Mouse (Mus musculus): Measurements from ENCODE around the gene Tmem125. TPM values are rescaled to one million over a fixed set of nuclear protein-coding genes. Genes with fewer than 3 reads are reported as not detected.

The Tmem125 gene
- total and polyA plus RNA-seq, 3 experiments = 1.8 to 3.2 TPM; not detected in 1

DNA sequence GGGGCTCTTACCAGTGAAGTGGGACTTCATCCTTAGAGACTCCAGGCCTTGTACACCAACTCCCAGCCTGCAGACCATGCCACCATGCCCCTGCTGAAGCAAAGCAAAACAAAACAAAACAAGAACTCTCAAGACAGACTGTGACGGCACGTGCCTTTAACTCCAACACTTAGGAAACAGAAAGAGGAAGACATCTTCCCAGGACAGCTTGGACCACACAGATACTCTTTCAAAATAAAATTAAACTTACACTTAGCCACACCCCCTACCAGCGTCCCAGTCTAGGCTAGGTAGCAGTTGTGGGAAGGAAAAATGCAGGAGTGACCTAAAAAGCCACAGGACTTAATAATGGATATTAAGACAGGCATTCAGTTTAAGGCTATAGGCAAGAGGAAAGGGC is 18.1 kb downstream of the Tmem125 start:
- Histone ChIP-seq H3K27ac (ENCODE audit: control insufficient read depth, low read depth, low read length) (no peak overlapping the region), H3K4me3 (ENCODE audit: control insufficient read depth in 1 of 2, insufficient read depth in 1 of 2, low read depth in 2 of 2, low read length in 2 of 2) (no peak overlapping the region), H3K9me3 (replicated peaks; ENCODE audit: insufficient read depth, low read length) (no peaks in the 10 kb centered on the region), H3K36me3 (ENCODE audit: control insufficient read depth in 1 of 2, insufficient read depth in 2 of 2, low read length in 2 of 2) (no peaks in the 10 kb centered on the region), H3K79me2 (ENCODE audit: control insufficient read depth, insufficient read depth, low read length, poor library complexity) (no peaks in the 10 kb centered on the region), H3K9ac (ENCODE audit: control insufficient read depth, low read depth, low read length, poor library complexity, severe bottlenecking) (no peak overlapping the region), H3K27me3 (ENCODE audit: control insufficient read depth in 1 of 2, insufficient read depth in 2 of 2, low read length in 2 of 2) (peaks cover 3 to 7% of the 10 kb centered on the region in 2 experiments), H3K4me1 (ENCODE audit: control insufficient read depth in 1 of 2, insufficient read depth in 2 of 2, low read length in 2 of 2) (no peaks in the 10 kb centered on the region)
- TF ChIP-seq ELF1 (IDR thresholded peaks at IDR 0.05; ENCODE audit: low read depth, low read length) = no peak
- no peak for TF ChIP-seq CTCF (IDR thresholded peaks at IDR 0.05 in 2 of 3, conservative IDR thresholded peaks at IDR 0.05 in 1 of 3; ENCODE audit: control insufficient read depth in 1 of 3, insufficient read depth in 1 of 3, low read depth in 2 of 3, low read length in 3 of 3, poor library complexity in 1 of 3, severe bottlenecking in 1 of 3)
- no peak for TF ChIP-seq CHD2 (IDR thresholded peaks at IDR 0.05; ENCODE audit: low read length)
- TF ChIP-seq ZMIZ1 (IDR thresholded peaks at IDR 0.05; ENCODE audit: low read depth, low read length) = no peak
- no peak for TF ChIP-seq GATA1 (IDR thresholded peaks at IDR 0.05; ENCODE audit: low read depth, low read length)
- TF ChIP-seq SMC3 (IDR thresholded peaks at IDR 0.05; ENCODE audit: low read depth, low read length) = no peak
- no peak for TF ChIP-seq RAD21 (IDR thresholded peaks at IDR 0.05; ENCODE audit: low read depth, low read length)
- no peak for TF ChIP-seq NELFE (IDR thresholded peaks at IDR 0.05; ENCODE audit: low read depth, low read length)
- TF ChIP-seq USF2 (IDR thresholded peaks at IDR 0.05; ENCODE audit: borderline replicate concordance in 1 of 2, insufficient read depth in 1 of 2, low read depth in 1 of 2, low read length in 2 of 2) = no peak
- no peak for TF ChIP-seq JUND (IDR thresholded peaks at IDR 0.05; ENCODE audit: low read depth, low read length)
- no peak for TF ChIP-seq ETS1 (IDR thresholded peaks at IDR 0.05; ENCODE audit: low read depth, low read length)
- TF ChIP-seq E2F4 (IDR thresholded peaks at IDR 0.05; ENCODE audit: borderline replicate concordance, low read depth, low read length) = no peak
- no peak for TF ChIP-seq USF1 (IDR thresholded peaks at IDR 0.05; ENCODE audit: low read depth, low read length)
- no peak for DNase-seq (ENCODE audit: low read depth, low spot score)

DNA sequence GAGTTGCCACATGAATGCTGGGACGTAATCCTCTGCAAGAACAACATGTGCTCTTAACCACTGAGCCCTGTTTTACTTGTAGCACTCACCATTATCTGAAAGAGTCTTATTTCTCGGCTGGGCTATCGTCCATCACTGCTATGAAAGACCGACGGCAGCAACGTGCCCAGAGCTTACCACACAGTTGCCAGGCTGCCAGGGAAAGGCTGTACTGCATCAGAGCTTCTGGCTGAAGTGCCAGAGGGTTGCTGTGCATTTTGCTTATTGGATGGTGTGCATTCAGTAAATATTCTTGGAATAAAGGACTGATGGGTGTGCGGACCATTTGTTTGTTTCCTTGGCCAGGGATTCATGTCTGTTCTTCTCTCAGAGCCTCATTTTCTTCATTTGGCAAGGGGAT is 19.9 kb downstream of the Tmem125 start:
- no peak overlapping the region for H3K4me3 ChIP-seq (ENCODE audit: control insufficient read depth in 1 of 2, insufficient read depth in 1 of 2, low read depth in 2 of 2, low read length in 2 of 2)
- no peaks in the 10 kb centered on the region for H3K79me2 ChIP-seq (ENCODE audit: control insufficient read depth, insufficient read depth, low read length, poor library complexity)
- no peak overlapping the region for H3K27ac ChIP-seq (ENCODE audit: control insufficient read depth, low read depth, low read length)
- no peaks in the 10 kb centered on the region for H3K4me1 ChIP-seq (ENCODE audit: control insufficient read depth in 1 of 2, insufficient read depth in 2 of 2, low read length in 2 of 2)
- H3K9ac ChIP-seq (ENCODE audit: control insufficient read depth, low read depth, low read length, poor library complexity, severe bottlenecking) = no peak overlapping the region
- H3K9me3 ChIP-seq (replicated peaks; ENCODE audit: insufficient read depth, low read length) = no peaks in the 10 kb centered on the region
- H3K36me3 ChIP-seq (ENCODE audit: control insufficient read depth in 1 of 2, insufficient read depth in 2 of 2, low read length in 2 of 2) = no peaks in the 10 kb centered on the region
- peaks cover 4 to 7% of the 10 kb centered on the region in 2 experiments for H3K27me3 ChIP-seq (ENCODE audit: control insufficient read depth in 1 of 2, insufficient read depth in 2 of 2, low read length in 2 of 2)
- TF ChIP-seq E2F4 (IDR thresholded peaks at IDR 0.05; ENCODE audit: borderline replicate concordance, low read depth, low read length) = no peak
- DNase-seq (ENCODE audit: low read depth, low spot score) = no peak

DNA sequence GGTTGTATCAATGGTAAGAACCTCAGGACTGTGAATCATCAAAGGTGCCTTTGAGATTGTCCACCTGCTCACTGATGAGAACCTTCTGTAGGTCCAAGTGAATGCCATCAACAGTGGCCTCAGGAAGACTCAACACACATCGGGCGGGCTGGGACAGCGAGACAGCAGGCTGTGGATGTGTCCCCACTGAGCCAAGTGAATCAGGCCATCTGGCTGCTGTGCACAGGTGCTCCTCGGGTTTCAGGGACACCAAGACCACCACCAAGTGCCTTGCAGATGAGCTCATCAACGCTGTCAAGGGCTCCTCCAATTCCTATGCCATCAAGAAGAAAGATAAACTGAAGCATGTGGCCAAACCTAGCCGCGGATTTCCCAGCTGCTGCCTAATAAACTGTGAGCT is 21.6 kb downstream of the Tmem125 start:
- no peak overlapping the region for H3K27ac ChIP-seq (ENCODE audit: control insufficient read depth, low read depth, low read length)
- no peaks in the 10 kb centered on the region for H3K9me3 ChIP-seq (replicated peaks; ENCODE audit: insufficient read depth, low read length)
- H3K79me2 ChIP-seq (ENCODE audit: control insufficient read depth, insufficient read depth, low read length, poor library complexity) = no peaks in the 10 kb centered on the region
- no peak overlapping the region for H3K4me3 ChIP-seq (ENCODE audit: control insufficient read depth in 1 of 2, insufficient read depth in 1 of 2, low read depth in 2 of 2, low read length in 2 of 2)
- H3K9ac ChIP-seq (ENCODE audit: control insufficient read depth, low read depth, low read length, poor library complexity, severe bottlenecking) = no peak overlapping the region
- no peaks in the 10 kb centered on the region for H3K36me3 ChIP-seq (ENCODE audit: control insufficient read depth in 1 of 2, insufficient read depth in 2 of 2, low read length in 2 of 2)
- TF ChIP-seq SIN3A (IDR thresholded peaks at IDR 0.05; ENCODE audit: low read length) (no peak), GATA1 (IDR thresholded peaks at IDR 0.05; ENCODE audit: low read depth, low read length) (no peak), ZKSCAN1 (IDR thresholded peaks at IDR 0.05; ENCODE audit: low read depth, low read length) (no peak), CHD1 (IDR thresholded peaks at IDR 0.05; ENCODE audit: low read depth, low read length) (no peak), ETS1 (IDR thresholded peaks at IDR 0.05; ENCODE audit: low read depth, low read length) (no peak), NELFE (IDR thresholded peaks at IDR 0.05; ENCODE audit: low read depth, low read length) (no peak), MAFK (IDR thresholded peaks at IDR 0.05; ENCODE audit: borderline replicate concordance, low read depth, low read length) (no peak), SMC3 (IDR thresholded peaks at IDR 0.05; ENCODE audit: low read depth, low read length) (no peak)
- H3K27me3 ChIP-seq (ENCODE audit: control insufficient read depth in 1 of 2, insufficient read depth in 2 of 2, low read length in 2 of 2) = peaks cover 4 to 5% of the 10 kb centered on the region in 2 experiments
- H3K4me1 ChIP-seq (ENCODE audit: control insufficient read depth in 1 of 2, insufficient read depth in 2 of 2, low read length in 2 of 2) = no peaks in the 10 kb centered on the region
- no peak for DNase-seq (ENCODE audit: low read depth, low spot score)

Data from MEL (cell line).